Mouse (Mus musculus): ENCODE measurements around the gene Zfp169. TPM values are rescaled to one million over a fixed set of nuclear protein-coding genes. Genes with fewer than 3 reads are reported as not detected.
A peak's percentile ranks its signal among the peaks of the same experiment; 100 is the strongest.

Gene Zfp169
- total RNA-seq, 1 experiment = 6.6 TPM

DNA sequence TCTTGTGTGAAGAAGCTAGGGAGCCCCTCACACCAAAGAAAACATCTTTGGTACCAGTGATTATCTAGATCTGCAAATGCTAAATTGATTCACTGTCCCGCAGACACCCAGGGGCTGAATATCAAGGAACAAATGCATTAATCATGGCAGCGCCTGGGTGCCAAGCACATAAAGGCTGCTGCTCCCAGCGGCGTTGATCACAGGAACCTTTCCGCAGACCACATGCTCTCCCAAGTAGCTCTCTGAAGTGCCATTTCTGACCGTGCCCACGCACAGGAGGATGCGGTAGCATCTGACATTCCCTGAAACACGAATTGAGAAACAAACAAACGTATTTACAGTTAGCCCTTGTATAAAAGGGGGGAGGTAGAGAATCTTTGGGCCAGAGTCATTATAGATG is 47.1 kb downstream of the Zfp169 start:
- in situ Hi-C loops (cut with MboI; ENCODE audit: low sequenced_read_pairs in 2 of 2, unreplicated experiment in 2 of 2) = loop anchor here (10.0 to 25.0 kb wide), 3 partner anchors 451 to 829 kb away; no protein-coding TSS in a partner anchor
- Histone ChIP-seq H3K9ac (ENCODE audit: insufficient read depth, low read depth, low read length, poor library complexity, severe bottlenecking) (no peak overlapping the region), H3K27ac (ENCODE audit: insufficient read depth, low read depth, low read length, poor library complexity, severe bottlenecking) (no peak overlapping the region), H3K9me3 (ENCODE audit: control insufficient read depth, insufficient read depth, low read depth, low read length) (no peaks in the 10 kb centered on the region), H3K36me3 (ENCODE audit: control insufficient read depth, insufficient read depth, low read length, poor library complexity, severe bottlenecking) (no peaks in the 10 kb centered on the region), H3K4me1 (ENCODE audit: control insufficient read depth in 2 of 2, insufficient read depth in 2 of 2, low read length in 2 of 2, poor library complexity in 1 of 2) (no peaks in the 10 kb centered on the region), H3K4me3 (ENCODE audit: insufficient read depth in 1 of 2, low read depth in 1 of 2, low read length in 2 of 2, poor library complexity in 1 of 2, severe bottlenecking in 1 of 2) (no peak overlapping the region)
- DNase-seq (ENCODE audit: low read depth, low spot score) = no peak
- TF ChIP-seq HCFC1 (IDR thresholded peaks at IDR 0.05; ENCODE audit: borderline replicate concordance, insufficient read depth, low read length) (no peak), MAFK (IDR thresholded peaks at IDR 0.05; ENCODE audit: insufficient read depth, low read depth, low read length) (no peak)

DNA sequence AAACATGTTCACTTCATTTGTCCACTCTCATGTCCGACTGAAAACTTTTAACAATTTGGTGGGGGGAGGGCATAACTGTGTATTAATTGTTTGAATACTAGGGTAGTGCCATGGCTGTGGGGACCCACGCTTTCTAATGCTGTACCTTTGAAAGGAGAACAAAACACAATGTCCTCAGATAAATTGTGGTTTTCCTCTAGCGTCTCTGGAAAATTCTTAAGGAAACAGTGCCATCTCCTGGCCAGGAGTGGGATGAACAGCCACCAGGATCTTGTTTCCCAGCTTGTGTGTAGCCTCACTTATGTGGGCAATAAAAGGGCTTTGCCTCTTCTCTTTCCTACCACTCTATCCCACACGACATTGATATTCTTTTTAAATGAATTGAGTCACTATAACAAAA is 49.1 kb downstream of the Zfp169 start:
- H3K9me3 ChIP-seq (ENCODE audit: control insufficient read depth, insufficient read depth, low read depth, low read length) = no peaks in the 10 kb centered on the region
- no peak for TF ChIP-seq MAFK (IDR thresholded peaks at IDR 0.05; ENCODE audit: insufficient read depth, low read depth, low read length)
- TF ChIP-seq ZC3H11A (IDR thresholded peaks at IDR 0.05; ENCODE audit: borderline replicate concordance, low read depth, low read length) = peak; percentile 93; the same call in 1 of the 2 replicates
- TF ChIP-seq CHD2 (IDR thresholded peaks at IDR 0.05; ENCODE audit: low read depth, low read length) = no peak
- no peak overlapping the region for H3K27ac ChIP-seq (ENCODE audit: insufficient read depth, low read depth, low read length, poor library complexity, severe bottlenecking)
- no peak overlapping the region for H3K4me3 ChIP-seq (ENCODE audit: insufficient read depth in 1 of 2, low read depth in 1 of 2, low read length in 2 of 2, poor library complexity in 1 of 2, severe bottlenecking in 1 of 2)
- in situ Hi-C loops (cut with MboI; ENCODE audit: low sequenced_read_pairs in 2 of 2, unreplicated experiment in 2 of 2) = loop anchor here (10.0 to 25.0 kb wide), 3 partner anchors 449 to 827 kb away; no protein-coding TSS in a partner anchor
- H3K9ac ChIP-seq (ENCODE audit: insufficient read depth, low read depth, low read length, poor library complexity, severe bottlenecking) = no peak overlapping the region
- no peaks in the 10 kb centered on the region for H3K4me1 ChIP-seq (ENCODE audit: control insufficient read depth in 2 of 2, insufficient read depth in 2 of 2, low read length in 2 of 2, poor library complexity in 1 of 2)
- DNase-seq (ENCODE audit: low read depth, low spot score) = peak; percentile 62
- H3K36me3 ChIP-seq (ENCODE audit: control insufficient read depth, insufficient read depth, low read length, poor library complexity, severe bottlenecking) = no peaks in the 10 kb centered on the region

DNA sequence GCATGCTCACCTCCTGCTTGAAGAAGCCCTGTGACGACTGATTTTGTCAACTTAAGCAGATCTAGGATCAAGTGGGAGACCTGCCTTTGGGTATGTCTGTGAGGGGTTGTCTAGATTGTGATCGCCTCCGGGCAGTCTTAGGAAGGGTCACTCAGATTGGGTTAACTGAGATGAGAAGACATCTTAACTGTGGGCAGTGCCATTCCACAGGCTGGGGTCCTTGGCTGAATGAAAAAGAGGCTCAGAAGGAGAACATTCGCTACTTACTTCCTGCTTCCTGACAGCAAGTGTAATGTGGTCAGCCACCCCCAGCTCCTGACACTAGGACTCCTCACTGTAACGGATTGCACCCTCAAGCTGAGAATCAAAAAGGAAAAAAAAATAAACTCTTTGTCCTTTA is 54.0 kb downstream of the Zfp169 start:
- in situ Hi-C loops (cut with MboI; ENCODE audit: low sequenced_read_pairs in 2 of 2, unreplicated experiment in 2 of 2) = loop anchor here (25.0 kb wide), 2 partner anchors 447 to 822 kb away; no protein-coding TSS in a partner anchor
- H3K27ac ChIP-seq (ENCODE audit: insufficient read depth, low read depth, low read length, poor library complexity, severe bottlenecking) = no peak overlapping the region
- no peaks in the 10 kb centered on the region for H3K36me3 ChIP-seq (ENCODE audit: control insufficient read depth, insufficient read depth, low read length, poor library complexity, severe bottlenecking)
- no peak overlapping the region for H3K9ac ChIP-seq (ENCODE audit: insufficient read depth, low read depth, low read length, poor library complexity, severe bottlenecking)
- H3K4me1 ChIP-seq (ENCODE audit: control insufficient read depth in 2 of 2, insufficient read depth in 2 of 2, low read length in 2 of 2, poor library complexity in 1 of 2) = no peaks in the 10 kb centered on the region
- no peaks in the 10 kb centered on the region for H3K9me3 ChIP-seq (ENCODE audit: control insufficient read depth, insufficient read depth, low read depth, low read length)
- DNase-seq (ENCODE audit: low read depth, low spot score) = no peak
- TF ChIP-seq HCFC1 (IDR thresholded peaks at IDR 0.05; ENCODE audit: borderline replicate concordance, insufficient read depth, low read length) = no peak
- TF ChIP-seq ZC3H11A (IDR thresholded peaks at IDR 0.05; ENCODE audit: borderline replicate concordance, low read depth, low read length) = no peak
- no peak for TF ChIP-seq MAFK (IDR thresholded peaks at IDR 0.05; ENCODE audit: insufficient read depth, low read depth, low read length)
- no peak for TF ChIP-seq ZNF384 (IDR thresholded peaks at IDR 0.05; ENCODE audit: low read depth, low read length)
- TF ChIP-seq CHD2 (IDR thresholded peaks at IDR 0.05; ENCODE audit: low read depth, low read length) = no peak
- no peak overlapping the region for H3K4me3 ChIP-seq (ENCODE audit: insufficient read depth in 1 of 2, low read depth in 1 of 2, low read length in 2 of 2, poor library complexity in 1 of 2, severe bottlenecking in 1 of 2)

DNA sequence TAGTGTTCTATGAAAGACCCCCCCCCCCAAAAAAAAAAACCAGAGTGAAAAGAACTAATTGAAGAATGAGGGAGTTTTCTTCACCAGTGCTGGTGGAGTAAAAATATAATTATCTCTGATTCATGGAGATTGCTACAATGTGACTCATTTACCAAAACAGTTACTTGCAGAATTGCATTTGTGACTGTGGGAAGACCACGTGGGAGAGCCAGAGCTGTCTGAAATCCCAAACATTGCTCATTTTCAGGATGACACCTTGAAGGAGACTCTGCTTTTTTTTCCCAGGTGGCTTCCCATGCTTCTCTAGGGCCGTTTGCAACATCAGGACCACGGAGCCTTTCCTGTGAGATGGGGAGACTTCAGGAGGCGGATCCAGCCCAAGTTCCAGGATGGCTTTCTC is 65.1 kb downstream of the Zfp169 start:
- DNase-seq (ENCODE audit: low read depth, low spot score) = no peak
- Histone ChIP-seq H3K9me3 (ENCODE audit: control insufficient read depth, insufficient read depth, low read depth, low read length) (no peaks in the 10 kb centered on the region), H3K4me1 (ENCODE audit: control insufficient read depth in 2 of 2, insufficient read depth in 2 of 2, low read length in 2 of 2, poor library complexity in 1 of 2) (no peaks in the 10 kb centered on the region), H3K9ac (ENCODE audit: insufficient read depth, low read depth, low read length, poor library complexity, severe bottlenecking) (no peak overlapping the region), H3K27ac (ENCODE audit: insufficient read depth, low read depth, low read length, poor library complexity, severe bottlenecking) (no peak overlapping the region), H3K36me3 (ENCODE audit: control insufficient read depth, insufficient read depth, low read length, poor library complexity, severe bottlenecking) (no peaks in the 10 kb centered on the region), H3K4me3 (ENCODE audit: insufficient read depth in 1 of 2, low read depth in 1 of 2, low read length in 2 of 2, poor library complexity in 1 of 2, severe bottlenecking in 1 of 2) (no peak overlapping the region)
- in situ Hi-C loops (cut with MboI; ENCODE audit: low sequenced_read_pairs in 2 of 2, unreplicated experiment in 2 of 2) = no loop called here
- no peak for TF ChIP-seq CHD2 (IDR thresholded peaks at IDR 0.05; ENCODE audit: low read depth, low read length)
- TF ChIP-seq ZC3H11A (IDR thresholded peaks at IDR 0.05; ENCODE audit: borderline replicate concordance, low read depth, low read length) = no peak
- TF ChIP-seq ZNF384 (IDR thresholded peaks at IDR 0.05; ENCODE audit: low read depth, low read length) = no peak
- TF ChIP-seq MAFK (IDR thresholded peaks at IDR 0.05; ENCODE audit: insufficient read depth, low read depth, low read length) = no peak
- no peak for TF ChIP-seq HCFC1 (IDR thresholded peaks at IDR 0.05; ENCODE audit: borderline replicate concordance, insufficient read depth, low read length)

DNA sequence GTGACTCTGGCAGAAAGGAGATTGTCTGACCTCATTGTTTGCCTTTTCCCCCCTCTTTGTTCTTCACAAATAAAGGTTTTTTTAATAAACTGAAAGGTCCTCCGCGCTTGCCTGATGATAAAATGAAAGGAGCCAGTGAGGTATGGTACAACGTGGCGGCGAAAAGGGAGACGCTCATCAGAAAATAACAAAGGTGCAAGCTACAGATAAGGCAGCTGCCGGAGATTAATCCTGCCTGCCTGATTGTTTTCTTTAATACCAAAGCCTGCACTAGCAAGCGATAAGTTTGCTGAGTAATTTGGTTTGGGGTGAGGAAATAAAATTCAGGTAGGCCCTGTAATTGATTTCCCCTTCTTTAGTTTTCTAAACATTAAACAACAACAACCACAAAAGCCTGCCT is 69.3 kb downstream of the Zfp169 start:
- Histone ChIP-seq H3K9ac (ENCODE audit: insufficient read depth, low read depth, low read length, poor library complexity, severe bottlenecking) (no peak overlapping the region), H3K4me1 (ENCODE audit: control insufficient read depth in 2 of 2, insufficient read depth in 2 of 2, low read length in 2 of 2, poor library complexity in 1 of 2) (no peaks in the 10 kb centered on the region), H3K9me3 (ENCODE audit: control insufficient read depth, insufficient read depth, low read depth, low read length) (no peaks in the 10 kb centered on the region), H3K27ac (ENCODE audit: insufficient read depth, low read depth, low read length, poor library complexity, severe bottlenecking) (no peak overlapping the region), H3K4me3 (ENCODE audit: insufficient read depth in 1 of 2, low read depth in 1 of 2, low read length in 2 of 2, poor library complexity in 1 of 2, severe bottlenecking in 1 of 2) (no peak overlapping the region), H3K36me3 (ENCODE audit: control insufficient read depth, insufficient read depth, low read length, poor library complexity, severe bottlenecking) (no peaks in the 10 kb centered on the region)
- TF ChIP-seq ZNF384 (IDR thresholded peaks at IDR 0.05; ENCODE audit: low read depth, low read length) (no peak), ZC3H11A (IDR thresholded peaks at IDR 0.05; ENCODE audit: borderline replicate concordance, low read depth, low read length) (no peak), CHD2 (IDR thresholded peaks at IDR 0.05; ENCODE audit: low read depth, low read length) (no peak), MAFK (IDR thresholded peaks at IDR 0.05; ENCODE audit: insufficient read depth, low read depth, low read length) (no peak)
- in situ Hi-C loops (cut with MboI; ENCODE audit: low sequenced_read_pairs in 2 of 2, unreplicated experiment in 2 of 2) = no loop called here
- DNase-seq (ENCODE audit: low read depth, low spot score) = no peak
